Mouse (Mus musculus) layer of hippocampus, adult 8-10 months (tissue): Measurements from ENCODE around the gene Mark1. TPM values are rescaled to one million over a fixed set of nuclear protein-coding genes. Genes with fewer than 3 reads are reported as not detected.

Experiments
- DNase-seq, 2 experiments: peaks; one replicate each; pipeline ENCODE4 v3.0.0; 2022; ENCODE audit warnings: low spot score in 2 of 2
- total RNA-seq, 4 experiments: library from RNA; stranded (reverse); gene quantifications; 2 replicates each; pipeline ENCODE4 v1.2.4; 2022

The Mark1 gene
- total RNA-seq, 4 experiments from 2014 or later = 43.3 to 56.9 (median 47.9) TPM

GRCm38 (mm10) chr1:184897350-184897749 is 102.0 kb downstream of the Mark1 start:
- DNase-seq = no peak

- no peak for DNase-seq
Measured at GRCm38 (mm10) chr1:184891998-184892397, 107.4 kb downstream of the Mark1 start.

GRCm38 (mm10) chr1:184889454-184889853 is 109.9 kb downstream of the Mark1 start:
- no peak for DNase-seq

GRCm38 (mm10) chr1:184886160-184886559 is 113.2 kb downstream of the Mark1 start:
- DNase-seq = no peak

- DNase-seq = no peak
Measured at GRCm38 (mm10) chr1:184882281-184883268, 116.8 kb downstream of the Mark1 start, which contains the start of gene C130074G19Rik. TSS of gene C130074G19Rik (minus strand) at chr1:184883218.

GRCm38 (mm10) chr1:184881861-184882260 is 117.5 kb downstream of the Mark1 start:
- DNase-seq = no peak

GRCm38 (mm10) chr1:184881211-184881610 is 118.2 kb downstream of the Mark1 start:
- DNase-seq = no peak

GRCm38 (mm10) chr1:184878860-184879259 is 120.5 kb downstream of the Mark1 start:
- DNase-seq = no peak

GRCm38 (mm10) chr1:184877306-184877705 is 122.1 kb downstream of the Mark1 start:
- no peak for DNase-seq

- DNase-seq = no peak
Measured at GRCm38 (mm10) chr1:184873910-184874309, 125.5 kb downstream of the Mark1 start.

- DNase-seq = no peak
Measured at GRCm38 (mm10) chr1:184872069-184872819, 127.1 kb downstream of the Mark1 start.

GRCm38 (mm10) chr1:184871506-184871905 is 127.9 kb downstream of the Mark1 start:
- no peak for DNase-seq

GRCm38 (mm10) chr1:184870646-184871385 is 128.6 kb downstream of the Mark1 start:
- DNase-seq = no peak

- no peak for DNase-seq
Measured at GRCm38 (mm10) chr1:184869939-184870565, 129.3 kb downstream of the Mark1 start.

- no peak for DNase-seq
Measured at GRCm38 (mm10) chr1:184867640-184868120, 131.7 kb downstream of the Mark1 start.

GRCm38 (mm10) chr1:184864381-184864801 is 135.0 kb downstream of the Mark1 start:
- no peak for DNase-seq

GRCm38 (mm10) chr1:184862636-184863035 is 136.7 kb downstream of the Mark1 start:
- no peak for DNase-seq

GRCm38 (mm10) chr1:184861551-184861950 is 137.8 kb downstream of the Mark1 start:
- DNase-seq = no peak

GRCm38 (mm10) chr1:184860276-184860675 is 139.1 kb downstream of the Mark1 start:
- DNase-seq = no peak

GRCm38 (mm10) chr1:184858253-184858652 is 141.1 kb downstream of the Mark1 start:
- DNase-seq = no peak

GRCm38 (mm10) chr1:184857216-184857615 is 142.2 kb downstream of the Mark1 start:
- DNase-seq = peak in 1 of 2 experiments; percentile 21
